Mouse (Mus musculus) heart, postnatal 4 days (tissue): Measurements from ENCODE around the gene Gm49398. TPM values are rescaled to one million over a fixed set of nuclear protein-coding genes. Genes with fewer than 3 reads are reported as not detected.

Source experiments
- DNase-seq: peaks from one replicate; pipeline ENCODE4 v3.0.0; 2021
- microRNA-seq, 2 experiments: library from miRNA; unstranded; fragments of <30 nt; microRNA quantifications; one replicate each; pipeline ENCODE4 v1.2.0; 2021 to 2022
- total RNA-seq, 2 experiments: library from RNA; stranded (reverse); gene quantifications; 2 replicates each; pipeline ENCODE4 v1.2.3; 2021

The Gm49398 gene
- not detected for total RNA-seq

DNA sequence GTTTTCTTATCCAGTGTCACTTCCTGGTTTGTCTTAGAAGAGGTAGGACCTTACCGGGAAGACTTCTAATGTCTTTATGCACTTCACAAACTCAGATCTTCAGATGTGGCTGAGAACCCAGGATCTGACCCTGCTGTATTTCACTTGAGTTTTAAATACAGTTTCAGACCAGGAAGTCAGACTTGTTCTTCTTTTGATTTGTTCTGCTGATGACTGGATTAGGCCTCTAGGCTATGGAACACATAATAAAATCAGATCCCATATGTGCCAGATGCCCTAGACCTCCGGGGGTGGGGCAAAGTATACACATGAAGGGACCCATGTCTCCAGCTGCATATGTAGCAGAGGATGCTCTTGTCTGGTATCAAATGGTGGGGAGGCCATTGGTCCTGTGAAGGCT, at the start of gene Gm49398:
Gene Gm49398, minus strand, starts transcription at position 101 of the 400 bp plus-strand sequence.
- no peak for DNase-seq

GRCm38 (mm10) chr13:61255258-61255657, 33.4 kb downstream of the Gm49398 start, which contains the start of gene Cts8:
Gene Cts8 (minus strand): TSS chr13:61255358.
- no peak for DNase-seq

DNA sequence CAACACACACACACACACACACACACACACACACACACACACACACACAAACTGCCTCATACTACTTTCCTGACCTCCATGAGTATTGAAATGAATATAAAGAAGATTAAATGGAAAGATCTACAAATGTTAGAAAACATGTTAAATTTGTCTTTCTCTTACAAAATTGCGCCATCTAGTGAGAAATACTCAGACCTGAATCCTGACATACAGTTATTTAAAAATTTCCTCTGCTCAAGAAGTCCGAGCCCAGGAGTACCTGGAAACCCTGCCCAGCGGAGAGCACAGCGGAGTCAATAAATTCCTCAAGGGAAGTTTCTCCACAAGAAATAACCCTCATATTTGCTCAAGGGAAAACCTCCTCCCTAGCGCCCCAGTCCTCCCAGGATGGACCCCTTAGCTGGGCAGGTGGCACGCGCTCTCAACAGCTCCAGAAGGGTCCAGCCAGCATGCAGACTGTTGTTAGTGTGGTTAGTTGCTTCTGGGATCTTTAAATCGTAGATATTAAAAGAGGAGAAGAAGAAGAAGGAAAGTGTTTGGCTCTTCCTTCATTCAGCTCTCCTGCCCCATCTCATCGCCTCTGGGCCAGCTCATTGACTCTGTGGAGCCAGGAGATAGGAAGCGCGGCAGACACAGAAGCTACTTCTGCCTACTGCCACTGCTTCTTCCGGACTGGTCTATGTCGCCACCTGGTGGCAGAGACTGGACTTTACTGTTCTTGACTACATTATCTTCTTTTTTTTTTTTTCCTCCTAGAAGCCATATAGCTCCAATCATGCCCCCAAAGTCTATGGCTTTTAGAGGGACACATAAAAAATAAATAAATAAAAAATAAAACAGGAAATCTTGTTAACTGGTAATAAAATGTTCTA, 47.3 kb downstream of the Gm49398 start:
- peak; percentile 70 for DNase-seq

DNA sequence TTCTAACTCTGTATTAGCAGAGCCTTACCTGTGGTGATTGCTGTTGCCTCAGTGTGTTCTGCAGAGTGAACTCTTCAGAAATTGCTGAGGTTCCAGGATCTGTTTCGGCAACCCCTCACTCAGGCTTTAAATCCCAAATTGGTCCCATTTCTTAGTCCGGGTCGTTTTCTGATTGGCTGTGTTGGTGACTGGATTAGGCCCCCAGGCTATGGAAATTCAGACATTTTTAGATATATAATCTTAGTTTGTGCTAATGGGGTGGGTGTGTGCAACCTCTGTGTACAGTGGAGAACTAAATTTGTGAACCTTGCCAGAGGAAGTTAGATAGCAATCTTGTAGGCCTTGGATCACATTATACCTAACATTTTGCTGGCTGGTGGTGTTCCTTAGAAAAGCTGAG, 85.3 kb downstream of the Gm49398 start, which contains the start of gene Cts6:
Gene Cts6, minus strand, starts transcription at position 101 of the 400 bp plus-strand sequence.
- no peak for DNase-seq

Small RNAs within 50 kb of the gene (microRNA-seq; reads per million reads assigned to microRNA genes)
- 0 reads per million in 2 experiments for gene Gm27704

Other genes with a start within 250 kb of the Gm49398 start
- gene Ctsq, start 248.2 kb downstream of the Gm49398 start, total RNA-seq, result not detected
- gene Ctsr, start 124.6 kb downstream of the Gm49398 start, total RNA-seq, result not detected
- gene Cts6, start 85.4 kb downstream of the Gm49398 start, total RNA-seq, result not detected
- not detected for gene Cts8, start 33.5 kb downstream of the Gm49398 start, total RNA-seq
- gene Cts7, start 69.4 kb upstream of the Gm49398 start, total RNA-seq, result not detected